Mouse (Mus musculus) spleen, postnatal 36 days (tissue): Measurements from ENCODE around the gene Chchd5.

ENCODE experiments used
- DNase-seq, 2 experiments: peaks; one replicate each; pipeline ENCODE4 v3.0.0; 2022; ENCODE audit warnings: low spot score in 2 of 2, mixed read lengths in 1 of 2

Gene Chchd5

GRCm38 (mm10) chr2:129152751-129153150, 23.3 kb downstream of the Chchd5 start:
- DNase-seq, result no peak

- DNase-seq, result no peak
Observed at GRCm38 (mm10) chr2:129164815-129165214, 35.3 kb downstream of the Chchd5 start.

- DNase-seq, result no peak
Observed at GRCm38 (mm10) chr2:129166466-129167463, 37.3 kb downstream of the Chchd5 start.

- DNase-seq, result no peak
Observed at GRCm38 (mm10) chr2:129173386-129173785, 43.9 kb downstream of the Chchd5 start.

- peak; percentile 44 to 49 for DNase-seq
Observed at GRCm38 (mm10) chr2:129174474-129174873, 45.0 kb downstream of the Chchd5 start.

GRCm38 (mm10) chr2:129175636-129176035, 46.1 kb downstream of the Chchd5 start:
- no peak for DNase-seq

- DNase-seq, result no peak
Observed at GRCm38 (mm10) chr2:129176676-129177420, 47.3 kb downstream of the Chchd5 start.

- DNase-seq, result no peak
Observed at GRCm38 (mm10) chr2:129177661-129178060, 48.2 kb downstream of the Chchd5 start.

- DNase-seq, result no peak
Observed at GRCm38 (mm10) chr2:129178182-129178908, 48.8 kb downstream of the Chchd5 start.

GRCm38 (mm10) chr2:129179946-129180853, 50.7 kb downstream of the Chchd5 start:
- DNase-seq, result peak; percentile 34 to 45

- no peak for DNase-seq
Observed at GRCm38 (mm10) chr2:129181509-129181908, 52.0 kb downstream of the Chchd5 start.

GRCm38 (mm10) chr2:129182412-129182811, 52.9 kb downstream of the Chchd5 start:
- DNase-seq, result no peak

GRCm38 (mm10) chr2:129183561-129184031, 54.1 kb downstream of the Chchd5 start:
- peak; percentile 78 to 83 for DNase-seq
